Comparison of ENCODE assay signal across 12 mouse cellular contexts in genomic region chr12:85859511-85860189, GRCm38 (mm10). TPM values are rescaled to one million over a fixed set of nuclear protein-coding genes. Genes with fewer than 3 reads are reported as not detected.
DNase-seq lines count a peak whose midpoint lies in the region; ATAC-seq and TF ChIP-seq lines count a peak whose summit lies in the region.
"Had no signal": no experiment of that assay in that cellular context is flagged by ENCODE, and none has a peak within 500 bp of the region (broad histone marks: within the 10 kb centered on the region; RNA-seq: fewer than 3 reads in every experiment).

No protein-coding gene starts in this region.

- H3K27me3 ChIP-seq in forebrain, embryonic 15.5 days: no peaks in the 10 kb centered on the region
- no peaks in the 10 kb centered on the region for H3K27me3 ChIP-seq in forebrain, embryonic 10.5 days (ENCODE audit: poor library complexity, severe bottlenecking)
- no peaks in the 10 kb centered on the region for H3K27me3 ChIP-seq in midbrain, postnatal 0 days (ENCODE audit: insufficient read depth, low read length)
- no peaks in the 10 kb centered on the region for H3K27me3 ChIP-seq in midbrain, embryonic 16.5 days (ENCODE audit: control insufficient read depth, insufficient read depth, low read depth, low read length)
- H3K27me3 ChIP-seq in stomach, embryonic 15.5 days (replicated peaks): no peaks in the 10 kb centered on the region
- H3K27me3 ChIP-seq: hindbrain, embryonic 12.5 days had no signal

- 32% methylated on average over 3 of the region's 3 CpGs for WGBS in forebrain, embryonic 15.5 days
- 72% methylated on average over 3 of the region's 3 CpGs for WGBS in forebrain, embryonic 10.5 days
- WGBS in midbrain, postnatal 0 days: 43% methylated on average over 3 of the region's 3 CpGs
- WGBS in midbrain, embryonic 16.5 days: 55% methylated on average over 3 of the region's 3 CpGs
- WGBS in stomach, embryonic 15.5 days: 35% methylated on average over 3 of the region's 3 CpGs

- intact Hi-C loops in left cerebral cortex, postnatal 14 days (cut with DNase I): no loop called here

- H3K36me3 ChIP-seq in forebrain, embryonic 15.5 days: peaks cover 2% of the 10 kb centered on the region; the same call in 1 of the 2 replicates
- peaks cover 28% of the 10 kb centered on the region for H3K36me3 ChIP-seq in forebrain, embryonic 10.5 days (replicated peaks)
- peaks cover 5% of the 10 kb centered on the region; the same call in 1 of the 2 replicates for H3K36me3 ChIP-seq in midbrain, postnatal 0 days (ENCODE audit: insufficient read depth, low read length)
- no peaks in the 10 kb centered on the region for H3K36me3 ChIP-seq in midbrain, embryonic 16.5 days (ENCODE audit: control insufficient read depth, insufficient read depth, low read length)
- no peaks in the 10 kb centered on the region for H3K36me3 ChIP-seq in stomach, embryonic 15.5 days

- DNase-seq in forebrain, embryonic 10.5 days (ENCODE audit: extremely low spot score, low spot score): no peak
- DNase-seq in midbrain, postnatal 0 days (ENCODE audit: low spot score): peak; percentile 37
- peak; percentile 33 to 56 for DNase-seq in cerebellum, postnatal 25 days
- DNase-seq in left cerebral cortex, postnatal 14 days (ENCODE audit: low spot score in 2 of 2): no peak
- no peak for DNase-seq in B cell, adult 2 months
- DNase-seq: right cerebral cortex, adult 18-20 months; thymus, postnatal 25 days had no signal

- H3K27ac ChIP-seq in forebrain, embryonic 15.5 days (replicated peaks): peak overlapping the region; percentile 11; the same call in 1 of the 2 replicates
- H3K27ac ChIP-seq in forebrain, embryonic 10.5 days: no peak overlapping the region
- no peak overlapping the region for H3K27ac ChIP-seq in midbrain, postnatal 0 days (ENCODE audit: low read depth, low read length)
- H3K27ac ChIP-seq in midbrain, embryonic 16.5 days (ENCODE audit: low read length): no peak overlapping the region
- H3K27ac ChIP-seq in stomach, embryonic 15.5 days: peak overlapping the region; percentile 35; the same call in 1 of the 2 replicates
- H3K27ac ChIP-seq: hindbrain, embryonic 12.5 days; liver, embryonic 14.5 days had no signal

- peaks cover 25% of the 10 kb centered on the region for H3K4me1 ChIP-seq in forebrain, embryonic 15.5 days
- peaks cover 4% of the 10 kb centered on the region for H3K4me1 ChIP-seq in forebrain, embryonic 10.5 days
- no peaks in the 10 kb centered on the region for H3K4me1 ChIP-seq in midbrain, postnatal 0 days (ENCODE audit: insufficient read depth, low read length)
- H3K4me1 ChIP-seq in midbrain, embryonic 16.5 days (ENCODE audit: control insufficient read depth, insufficient read depth, low read length): peaks cover 5% of the 10 kb centered on the region; the same call in 1 of the 2 replicates
- 0 out of 2 replicates have a peak, but pooled peaks cover 3% of the 10 kb centered on the region for H3K4me1 ChIP-seq in stomach, embryonic 15.5 days

- no peak overlapping the region for H3K4me3 ChIP-seq in forebrain, embryonic 15.5 days
- no peak overlapping the region for H3K4me3 ChIP-seq in forebrain, embryonic 10.5 days
- H3K4me3 ChIP-seq in midbrain, postnatal 0 days (ENCODE audit: low read depth, low read length): no peak overlapping the region
- no peak overlapping the region for H3K4me3 ChIP-seq in midbrain, embryonic 16.5 days (ENCODE audit: low read depth, low read length)
- H3K4me3 ChIP-seq in stomach, embryonic 15.5 days (replicated peaks): no peak overlapping the region
- H3K4me3 ChIP-seq: hindbrain, embryonic 12.5 days had no signal

- H3K9me3 ChIP-seq in forebrain, embryonic 15.5 days: no peaks in the 10 kb centered on the region
- H3K9me3 ChIP-seq in forebrain, embryonic 10.5 days: no peaks in the 10 kb centered on the region
- H3K9me3 ChIP-seq in midbrain, postnatal 0 days (ENCODE audit: low read length): no peaks in the 10 kb centered on the region
- no peaks in the 10 kb centered on the region for H3K9me3 ChIP-seq in midbrain, embryonic 16.5 days (replicated peaks; ENCODE audit: control insufficient read depth, low read length, poor library complexity, severe bottlenecking)
- H3K9me3 ChIP-seq in stomach, embryonic 15.5 days: no peaks in the 10 kb centered on the region
- H3K9me3 ChIP-seq: hindbrain, embryonic 12.5 days had no signal

- TF ChIP-seq CTCF in midbrain, postnatal 0 days (IDR thresholded peaks at IDR 0.05): no peak

- ATAC-seq in forebrain, embryonic 15.5 days (replicated peaks): no peak
- no peak for ATAC-seq in midbrain, postnatal 0 days (ENCODE audit: low FRiP score)
- ATAC-seq in midbrain, embryonic 16.5 days: no peak
- ATAC-seq in stomach, embryonic 15.5 days (ENCODE audit: insufficient read depth, low FRiP score, low read depth): no peak

- no peak overlapping the region for H3K4me2 ChIP-seq in forebrain, embryonic 15.5 days (replicated peaks)
- H3K4me2 ChIP-seq in midbrain, postnatal 0 days (ENCODE audit: low read depth, low read length, poor library complexity, severe bottlenecking): no peak overlapping the region
- no peak overlapping the region for H3K4me2 ChIP-seq in midbrain, embryonic 16.5 days (ENCODE audit: low read length)
- H3K4me2 ChIP-seq in stomach, embryonic 15.5 days: no peak overlapping the region
- H3K4me2 ChIP-seq: hindbrain, embryonic 12.5 days had no signal

- no peak overlapping the region for H3K9ac ChIP-seq in forebrain, embryonic 15.5 days (replicated peaks)
- H3K9ac ChIP-seq in midbrain, postnatal 0 days (replicated peaks; ENCODE audit: low read length, poor library complexity, severe bottlenecking): no peak overlapping the region
- no peak overlapping the region for H3K9ac ChIP-seq in midbrain, embryonic 16.5 days (ENCODE audit: low read depth, low read length)
- H3K9ac ChIP-seq in stomach, embryonic 15.5 days: no peak overlapping the region
- H3K9ac ChIP-seq: hindbrain, embryonic 12.5 days; liver, embryonic 14.5 days had no signal

RNA-seq across cellular contexts. Expression of gene Ttll5, which starts 35.2 kb away (rescaled TPM):
- polyA plus RNA-seq in forebrain, embryonic 15.5 days (2015; fragmentation: Nextera tagmentation; extraction: Ambion mirVana): 14.7 and 15.4 TPM in 2 replicates
- polyA plus RNA-seq in forebrain, embryonic 10.5 days (2016; fragmentation: Nextera tagmentation; extraction: Ambion mirVana): 17.6 and 18.3 TPM in 2 replicates
- total RNA-seq in midbrain, postnatal 0 days (2014; rRNA removed): 15.9 and 24.0 TPM in 2 replicates
- polyA plus RNA-seq in midbrain, postnatal 0 days (2015; fragmentation: Nextera tagmentation; extraction: Ambion mirVana): 10.0 and 10.4 TPM in 2 replicates
- polyA plus RNA-seq in midbrain, embryonic 16.5 days (2015; fragmentation: Nextera tagmentation; extraction: Ambion mirVana): 12.0 and 13.2 TPM in 2 replicates
- 12.4 and 13.0 TPM in 2 replicates for polyA plus RNA-seq in stomach, embryonic 15.5 days (2015; fragmentation: Nextera tagmentation; extraction: Ambion mirVana)
- total RNA-seq in left cerebral cortex, postnatal 14 days (2021): 10 to 100 TPM; 41.5 to 46.8 TPM

RNA-seq across cellular contexts. Expression of gene Erg28, which starts 35.3 kb away (rescaled TPM):
- polyA plus RNA-seq in forebrain, embryonic 15.5 days (2015; fragmentation: Nextera tagmentation; extraction: Ambion mirVana): 97.5 and 101 TPM in 2 replicates
- 119 and 120 TPM in 2 replicates for polyA plus RNA-seq in forebrain, embryonic 10.5 days (2016; fragmentation: Nextera tagmentation; extraction: Ambion mirVana)
- 71.4 and 79.8 TPM in 2 replicates for total RNA-seq in midbrain, postnatal 0 days (2014; rRNA removed)
- 104 and 110 TPM in 2 replicates for polyA plus RNA-seq in midbrain, postnatal 0 days (2015; fragmentation: Nextera tagmentation; extraction: Ambion mirVana)
- 114 and 117 TPM in 2 replicates for polyA plus RNA-seq in midbrain, embryonic 16.5 days (2015; fragmentation: Nextera tagmentation; extraction: Ambion mirVana)
- polyA plus RNA-seq in stomach, embryonic 15.5 days (2015; fragmentation: Nextera tagmentation; extraction: Ambion mirVana): 128 and 132 TPM in 2 replicates
- total RNA-seq in left cerebral cortex, postnatal 14 days (2021): 10 to 100 TPM; 58.7 to 60.6 TPM

Comparison
In these comparisons a context has a peak if more than half of its experiments do, and no peak if none do; other contexts are left out.
1. H3K27ac ChIP-seq: peak in forebrain, embryonic 15.5 days (single experiment) and stomach, embryonic 15.5 days (single experiment); none in forebrain, embryonic 10.5 days (single experiment), midbrain, postnatal 0 days (single experiment) and midbrain, embryonic 16.5 days (single experiment).
2. DNase-seq: peak in midbrain, postnatal 0 days (single experiment) and cerebellum, postnatal 25 days (2 of 2); none in forebrain, embryonic 10.5 days (single experiment), left cerebral cortex, postnatal 14 days (0 of 2) and B cell, adult 2 months (0 of 2).